Mouse (Mus musculus) cortical plate, adult 2 months (tissue): ENCODE results near the gene Adcy9.

Experiments used
- CTCF ChIP-seq: fragments of 200-500 bp; IDR thresholded peaks from 2 replicates; pipeline ENCODE4 v1.5.1; 2011; ENCODE audit warnings: mild to moderate bottlenecking, control low read depth, low read length; ENCODE audit not compliant: insufficient read depth; ENCODE audit errors: extremely low read depth
- POLR2A ChIP-seq: fragments of 200-500 bp; IDR thresholded peaks from 2 replicates; pipeline ENCODE4 v1.6.1; 2011; ENCODE audit warnings: mild to moderate bottlenecking, low read length, control low read depth; ENCODE audit not compliant: insufficient read depth; ENCODE audit errors: extremely low read depth

DNA sequence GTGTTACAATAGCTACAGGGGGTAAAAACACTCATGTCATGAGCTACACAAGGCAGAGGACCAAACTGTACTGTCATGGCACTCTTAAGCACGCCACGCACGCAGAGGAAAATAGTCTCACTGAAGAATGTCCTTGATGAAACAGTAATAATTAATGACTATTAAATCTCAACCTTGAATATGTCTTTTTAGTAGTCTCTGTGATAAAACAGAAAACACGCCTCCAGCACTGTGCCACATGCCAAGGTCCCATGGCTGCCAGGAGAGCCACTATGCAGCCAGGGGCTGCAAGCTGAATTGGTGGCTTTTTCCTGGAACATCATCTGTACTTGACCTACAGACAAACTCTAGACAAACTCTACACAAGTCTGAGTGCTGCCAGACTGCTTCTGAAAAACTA lies 8.0 kb downstream of the Adcy9 start:
- no peak for TF ChIP-seq CTCF
- no peak for TF ChIP-seq POLR2A
